Mouse (Mus musculus) stomach, embryonic 16.5 days (tissue): ENCODE measurements around the gene Zcchc2. TPM values are rescaled to one million over a fixed set of nuclear protein-coding genes. Genes with fewer than 3 reads are reported as not detected.

Source experiments
- ATAC-seq: fragments of 200-750 bp; cut with Nextera tagmentation; 2 replicates; pipeline ENCODE4 v1.8.0; 2017; ENCODE audit warnings: moderate number of reproducible peaks, moderate TSS enrichment; ENCODE audit not compliant: insufficient read depth, low FRiP score
- H3K27ac ChIP-seq: fragments of 300-500 bp; sonication (generic); 2 replicates; pipeline ENCODE4 v1.5.1; 2014; ENCODE audit warnings: low read length
- H3K27me3 ChIP-seq: fragments of 300-500 bp; sonication (generic); 2 replicates; pipeline ENCODE4 v1.6.1; 2014; ENCODE audit warnings: low read length, control low read depth, mixed read lengths; ENCODE audit not compliant: control insufficient read depth, insufficient read depth
- H3K36me3 ChIP-seq: fragments of 300-500 bp; sonication (generic); 2 replicates; pipeline ENCODE4 v1.6.1; 2014; ENCODE audit warnings: low read length; ENCODE audit not compliant: control insufficient read depth, insufficient read depth
- H3K4me1 ChIP-seq: fragments of 300-500 bp; sonication (generic); 2 replicates; pipeline ENCODE4 v1.6.1; 2014; ENCODE audit warnings: low read length, control low read depth, mixed read lengths; ENCODE audit not compliant: control insufficient read depth, insufficient read depth
- H3K4me2 ChIP-seq: fragments of 300-500 bp; sonication (generic); 2 replicates; pipeline ENCODE4 v1.6.1; 2014; ENCODE audit warnings: low read depth, low read length, mixed read lengths
- H3K4me3 ChIP-seq: fragments of 300-500 bp; sonication (generic); replicated peaks from 2 replicates; pipeline ENCODE4 v1.5.1; 2014; ENCODE audit warnings: mild to moderate bottlenecking, low read length
- H3K9ac ChIP-seq: fragments of 300-500 bp; sonication (generic); 2 replicates; pipeline ENCODE4 v1.6.1; 2014; ENCODE audit warnings: low read length
- H3K9me3 ChIP-seq: fragments of 300-500 bp; sonication (generic); replicated peaks from 2 replicates; pipeline ENCODE4 v1.6.1; 2016; ENCODE audit warnings: low read length, control low read depth; ENCODE audit not compliant: control insufficient read depth
- WGBS: fragments of 180-500 bp; shearing (Covaris S2); extraction: QIAGEN DNeasy Blood & Tissue Kit; methylation state at CpG from one replicate; pipeline ENCODE4 v1.1.7; 2014; 5-methylcytosine and 5-hydroxymethylcytosine counted together
- polyA plus RNA-seq: library from polyadenylated mRNA; unstranded; fragments of >200 nt; fragmentation: Nextera tagmentation; extraction: Ambion mirVana; gene quantifications from 2 replicates; pipeline ENCODE4 v1.2.1, GENCODE M21; 2015

Zcchc2 gene
- polyA plus RNA-seq, 1 experiment from 2014 or later, result 2.2 TPM

- H3K36me3 ChIP-seq, result no peaks in the 10 kb centered on the region
- no peak overlapping the region for H3K27ac ChIP-seq
- H3K9me3 ChIP-seq, result no peaks in the 10 kb centered on the region
- no peak overlapping the region for H3K4me3 ChIP-seq
- H3K4me2 ChIP-seq, result no peak overlapping the region
- no peak for ATAC-seq
- H3K9ac ChIP-seq, result no peak overlapping the region
- no peaks in the 10 kb centered on the region for H3K4me1 ChIP-seq
- no peaks in the 10 kb centered on the region for H3K27me3 ChIP-seq
- WGBS, result 74% methylated on average over 7 of the region's 7 CpGs
These were observed 28.0 kb upstream of the Zcchc2 start for GRCm38 (mm10) chr1:105962084-105962818.

GRCm38 (mm10) chr1:105962852-105963251 is 27.4 kb upstream of the Zcchc2 start:
- WGBS, result 94% methylated on average over 9 of the region's 9 CpGs
- Histone ChIP-seq H3K4me2 (no peak overlapping the region), H3K27ac (no peak overlapping the region), H3K36me3 (no peaks in the 10 kb centered on the region), H3K27me3 (no peaks in the 10 kb centered on the region), H3K4me1 (no peaks in the 10 kb centered on the region), H3K9me3 (no peaks in the 10 kb centered on the region), H3K9ac (no peak overlapping the region), H3K4me3 (no peak overlapping the region)
- no peak for ATAC-seq

DNA sequence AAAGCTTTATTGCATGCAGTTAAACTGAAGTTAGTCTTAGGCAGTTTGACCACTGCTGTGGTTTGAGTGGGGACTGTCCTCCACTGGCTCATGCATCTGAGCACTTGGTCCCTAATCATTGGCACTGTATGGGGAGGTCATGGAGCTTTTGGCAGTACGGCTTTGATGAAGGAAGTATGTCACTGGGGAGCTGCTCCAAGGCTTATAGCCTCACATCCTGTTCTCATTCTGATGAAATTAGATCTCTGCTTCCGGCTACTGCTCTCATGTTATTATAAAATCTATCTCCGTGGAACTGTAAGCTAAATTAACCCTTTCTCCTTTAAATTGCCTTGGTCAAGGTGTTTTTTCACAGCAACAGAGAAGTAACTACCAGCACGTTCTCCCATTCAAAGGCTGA is 25.7 kb upstream of the Zcchc2 start:
- H3K9me3 ChIP-seq, result no peaks in the 10 kb centered on the region
- no peak for ATAC-seq
- no peak overlapping the region for H3K9ac ChIP-seq
- no peak overlapping the region for H3K27ac ChIP-seq
- H3K4me3 ChIP-seq, result no peak overlapping the region
- no peak overlapping the region for H3K4me2 ChIP-seq
- no peaks in the 10 kb centered on the region for H3K36me3 ChIP-seq
- 56% methylated on average over 4 of the region's 4 CpGs for WGBS
- no peaks in the 10 kb centered on the region for H3K27me3 ChIP-seq
- no peaks in the 10 kb centered on the region for H3K4me1 ChIP-seq

DNA sequence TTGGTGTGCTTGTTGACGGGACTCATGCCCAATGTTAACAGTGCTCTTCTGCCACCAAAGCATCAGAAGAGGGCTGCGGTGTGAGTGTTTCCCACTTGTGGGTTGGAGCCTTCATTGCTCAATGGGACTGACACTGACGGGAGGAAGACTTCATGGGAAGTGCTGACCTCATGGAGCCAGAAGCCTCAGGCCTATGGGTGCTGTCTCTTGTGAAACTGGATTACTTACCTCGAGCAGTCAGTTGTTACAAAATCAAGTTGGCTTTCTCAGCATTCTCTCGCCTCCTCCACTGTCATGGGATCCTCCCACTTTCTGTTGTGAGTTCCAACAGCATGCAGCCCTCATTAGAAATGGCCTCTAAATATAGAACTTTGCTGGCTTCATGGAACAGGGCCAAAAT is 25.0 kb upstream of the Zcchc2 start:
- no peak for ATAC-seq
- H3K36me3 ChIP-seq, result no peaks in the 10 kb centered on the region
- no peaks in the 10 kb centered on the region for H3K4me1 ChIP-seq
- H3K4me3 ChIP-seq, result no peak overlapping the region
- H3K27ac ChIP-seq, result no peak overlapping the region
- H3K9me3 ChIP-seq, result no peaks in the 10 kb centered on the region
- WGBS, result 76% methylated on average over 5 of the region's 5 CpGs
- H3K9ac ChIP-seq, result no peak overlapping the region
- no peak overlapping the region for H3K4me2 ChIP-seq
- H3K27me3 ChIP-seq, result no peaks in the 10 kb centered on the region

DNA sequence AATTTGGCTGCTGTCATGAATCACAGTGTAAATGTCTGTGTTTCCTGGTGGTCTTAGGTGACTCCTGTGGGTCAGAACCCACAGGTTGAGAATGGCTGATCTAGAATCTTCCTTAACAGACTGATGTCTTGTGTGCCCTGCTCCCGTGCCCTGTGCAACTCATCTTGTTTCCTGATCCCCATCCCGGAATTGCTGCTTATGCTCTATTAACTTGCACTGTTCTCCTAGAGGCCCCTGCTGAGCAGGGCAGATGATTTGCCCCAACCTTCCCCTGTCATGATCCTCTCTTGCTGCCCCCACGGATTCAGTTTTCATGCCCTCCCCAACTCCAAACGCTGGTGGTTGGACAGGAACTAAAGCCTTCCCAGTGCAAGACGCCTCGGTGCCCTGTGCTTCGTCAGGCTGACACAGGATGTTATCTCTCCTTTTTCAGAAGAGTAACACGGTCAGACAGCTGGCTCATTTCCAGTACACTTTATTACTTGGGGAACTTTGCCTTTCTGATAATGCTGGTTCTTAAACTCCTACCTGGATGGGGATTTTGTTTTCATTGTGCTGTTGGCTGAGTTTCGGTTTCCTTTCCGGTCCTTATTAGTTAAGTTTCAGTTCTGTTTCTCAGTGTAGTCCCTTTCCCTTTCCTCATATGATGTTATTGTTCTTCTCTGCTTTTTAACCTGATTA is 18.6 kb upstream of the Zcchc2 start:
- peak overlapping the region; percentile 47; the same call in 1 of the 2 replicates for H3K9ac ChIP-seq
- H3K27me3 ChIP-seq, result no peaks in the 10 kb centered on the region
- ATAC-seq, result no peak
- no peaks in the 10 kb centered on the region for H3K9me3 ChIP-seq
- H3K4me2 ChIP-seq, result peak overlapping the region; percentile 49
- H3K4me1 ChIP-seq, result 0 out of 2 replicates have a peak, but pooled peaks cover 4% of the 10 kb centered on the region
- H3K36me3 ChIP-seq, result no peaks in the 10 kb centered on the region
- peak overlapping the region; percentile 37 for H3K4me3 ChIP-seq
- H3K27ac ChIP-seq, result no peak overlapping the region
- 33% methylated on average over 10 of the region's 10 CpGs for WGBS

DNA sequence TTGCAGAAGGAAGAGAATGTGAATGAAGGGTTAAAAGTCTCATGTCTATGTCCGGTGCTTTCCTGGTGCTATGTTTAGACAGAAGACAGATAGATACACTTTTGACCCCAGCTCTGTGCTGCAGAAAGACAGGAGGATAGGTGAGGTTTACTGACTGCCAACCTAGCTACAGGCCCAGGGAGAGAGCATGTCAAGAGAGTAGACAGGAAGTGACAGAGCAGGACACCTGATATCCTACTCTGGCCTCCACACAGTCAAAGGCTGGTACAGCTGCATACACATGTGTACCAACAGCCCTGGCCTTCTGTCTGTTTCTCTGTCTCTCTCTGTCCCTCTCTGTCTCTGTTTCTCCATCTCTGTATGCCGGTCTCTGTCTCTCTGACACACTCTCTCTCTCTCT is 16.2 kb upstream of the Zcchc2 start:
- no peak for ATAC-seq
- H3K4me1 ChIP-seq, result 0 out of 2 replicates have a peak, but pooled peaks cover 4% of the 10 kb centered on the region
- H3K9me3 ChIP-seq, result no peaks in the 10 kb centered on the region
- no peaks in the 10 kb centered on the region for H3K36me3 ChIP-seq
- no peak overlapping the region for H3K9ac ChIP-seq
- H3K4me2 ChIP-seq, result no peak overlapping the region
- H3K4me3 ChIP-seq, result no peak overlapping the region
- H3K27ac ChIP-seq, result no peak overlapping the region
- 40% methylated on average over 2 of the region's 2 CpGs for WGBS
- H3K27me3 ChIP-seq, result no peaks in the 10 kb centered on the region

DNA sequence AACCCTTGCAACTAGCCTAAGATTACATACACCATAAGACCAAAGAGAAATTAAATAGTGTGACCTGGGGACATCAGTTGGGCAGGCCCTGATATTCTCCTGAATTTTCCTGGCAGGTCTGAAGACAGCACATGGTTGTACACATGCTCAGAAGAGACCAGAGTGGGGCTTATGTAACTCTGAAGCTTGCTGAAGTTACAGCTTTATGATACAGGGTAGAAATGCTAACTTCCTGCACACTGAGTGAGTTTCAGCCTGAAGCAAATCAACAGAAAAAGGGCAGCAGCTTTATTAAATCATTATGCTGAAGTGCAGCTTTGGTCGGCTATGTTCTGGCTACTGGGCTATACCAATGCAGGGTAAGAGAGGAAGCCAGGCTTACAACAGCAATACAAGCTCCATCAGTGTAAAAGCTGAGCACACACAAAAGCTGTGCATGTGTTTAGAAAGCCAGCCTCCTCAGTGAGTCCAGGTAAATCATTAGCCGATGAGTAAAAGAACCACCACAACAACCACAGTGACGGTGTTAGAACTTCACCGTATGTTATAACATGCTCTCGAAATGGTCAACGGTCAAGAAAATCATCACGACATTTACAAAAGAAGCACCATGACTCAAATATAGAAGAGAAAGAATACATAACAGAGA is 12.6 kb upstream of the Zcchc2 start:
- WGBS, result 62% methylated on average over 7 of the region's 7 CpGs
- Histone ChIP-seq H3K4me2 (no peak overlapping the region), H3K4me1 (no peaks in the 10 kb centered on the region), H3K9me3 (no peaks in the 10 kb centered on the region), H3K9ac (no peak overlapping the region), H3K27ac (no peak overlapping the region), H3K4me3 (no peak overlapping the region), H3K36me3 (no peaks in the 10 kb centered on the region), H3K27me3 (no peaks in the 10 kb centered on the region)
- no peak for ATAC-seq

- Histone ChIP-seq H3K9ac (no peak overlapping the region), H3K27ac (no peak overlapping the region), H3K27me3 (no peaks in the 10 kb centered on the region), H3K4me1 (no peaks in the 10 kb centered on the region), H3K4me3 (no peak overlapping the region), H3K36me3 (no peaks in the 10 kb centered on the region), H3K9me3 (no peaks in the 10 kb centered on the region), H3K4me2 (no peak overlapping the region)
- WGBS, result 44% methylated on average over 6 of the region's 6 CpGs
- ATAC-seq, result no peak
These were observed 9.2 kb upstream of the Zcchc2 start for GRCm38 (mm10) chr1:105980849-105981610.
